Mouse (Mus musculus) CH12.LX (cell line): ENCODE measurements around the gene Dpf1.

ENCODE experiments used
- CHD1 ChIP-seq: IDR thresholded peaks from 2 replicates; pipeline ENCODE4 v1.6.1; 2012; ENCODE audit warnings: low read depth, low read length, improper control_type of control experiment, inconsistent platforms
- CHD2 ChIP-seq: IDR thresholded peaks from 2 replicates; pipeline ENCODE4 v1.6.1; 2011; ENCODE audit warnings: low read length, improper control_type of control experiment
- CTCF ChIP-seq, 2 experiments: IDR thresholded peaks in 1 of 2; conservative IDR thresholded peaks in 1 of 2; 2 replicates each; pipeline ENCODE4 v1.5.1; 2011 to 2012; ENCODE audit warnings: low read depth in 2 of 2, low read length in 2 of 2, improper control_type of control experiment in 1 of 2, inconsistent platforms in 1 of 2, mild to moderate bottlenecking in 1 of 2, moderate library complexity in 1 of 2
- MAX ChIP-seq: IDR thresholded peaks from 2 replicates; pipeline ENCODE4 v1.6.1; 2011; ENCODE audit warnings: low read length, improper control_type of control experiment
- POLR2A ChIP-seq: IDR thresholded peaks from 2 replicates; pipeline ENCODE4 v1.6.1; 2011; ENCODE audit warnings: low read depth, mild to moderate bottlenecking, improper control_type of control experiment, low read length
- TBP ChIP-seq: conservative IDR thresholded peaks from 2 replicates; pipeline ENCODE4 v1.6.1; 2011; ENCODE audit warnings: low read depth, low read length, improper control_type of control experiment
- USF1 ChIP-seq: IDR thresholded peaks from 2 replicates; pipeline ENCODE4 v1.6.1; 2014; ENCODE audit warnings: low read depth, mild to moderate bottlenecking, inconsistent platforms, low read length, improper control_type of control experiment
- USF2 ChIP-seq: conservative IDR thresholded peaks from 2 replicates; pipeline ENCODE4 v1.6.1; 2011; ENCODE audit warnings: low read depth, low read length, improper control_type of control experiment
- ZKSCAN1 ChIP-seq: IDR thresholded peaks from 2 replicates; pipeline ENCODE4 v1.6.1; 2012; ENCODE audit warnings: low read depth, inconsistent platforms, low read length, improper control_type of control experiment, borderline replicate concordance
- ZMIZ1 ChIP-seq: IDR thresholded peaks from 2 replicates; pipeline ENCODE4 v1.6.1; 2012; ENCODE audit warnings: low read depth, mild to moderate bottlenecking, inconsistent platforms, low read length, improper control_type of control experiment

DNA sequence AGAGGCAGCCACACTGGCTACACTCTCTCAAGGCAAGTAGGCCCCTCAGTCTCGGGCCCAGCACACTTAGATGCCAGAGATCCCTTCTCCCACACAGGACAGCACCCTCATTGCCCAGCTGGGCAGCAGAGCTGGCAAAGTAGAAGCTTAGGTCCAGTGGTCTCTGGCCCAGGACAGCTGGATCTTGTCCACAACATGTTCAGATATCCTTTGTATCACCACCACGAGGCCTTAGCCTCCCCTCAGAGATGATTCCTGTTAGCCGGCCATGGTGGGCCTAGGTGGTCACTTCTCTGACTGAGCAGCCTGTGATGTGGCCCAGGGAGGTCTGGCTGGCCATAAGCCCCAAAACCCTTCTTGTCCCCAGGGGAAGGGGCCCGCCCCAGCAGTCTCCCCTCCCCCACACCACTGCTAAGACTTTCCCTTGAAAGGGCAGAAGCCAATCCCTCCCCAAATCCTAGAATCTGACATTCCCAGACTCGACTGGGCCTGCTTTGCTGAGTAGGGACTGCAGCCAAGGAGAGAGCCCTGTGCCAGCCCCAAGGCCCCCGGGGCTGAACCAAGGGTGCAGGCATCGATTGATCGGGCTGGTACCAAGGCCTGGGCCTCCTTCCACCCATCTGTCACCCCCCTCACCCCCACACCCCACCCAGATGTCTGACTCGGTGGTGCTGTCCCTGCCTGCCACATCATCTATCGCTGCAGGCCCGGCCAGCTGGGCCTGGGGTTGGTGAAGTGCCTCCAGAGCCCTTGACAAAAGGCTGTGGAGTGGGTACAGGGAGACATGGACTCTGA is 12.9 kb upstream of the Dpf1 start:
- TF ChIP-seq ZMIZ1: no peak
- TF ChIP-seq USF1: no peak
- TF ChIP-seq MAX: no peak
- TF ChIP-seq CHD2: no peak
- no peak for TF ChIP-seq TBP
- no peak for TF ChIP-seq CTCF (conservative IDR thresholded peaks at IDR 0.05 in 1 of 2, IDR thresholded peaks at IDR 0.05 in 1 of 2; ENCODE audit: low read depth in 2 of 2, low read length in 2 of 2)
- TF ChIP-seq POLR2A: no peak
- TF ChIP-seq USF2: no peak
- no peak for TF ChIP-seq ZKSCAN1
- no peak for TF ChIP-seq CHD1
